Mouse (Mus musculus) adrenal gland, adult 18-20 months (tissue): ENCODE measurements around the gene Arhgef9. TPM values are rescaled to one million over a fixed set of nuclear protein-coding genes. Genes with fewer than 3 reads are reported as not detected.

Source experiments
- DNase-seq, 2 experiments: peaks; one replicate each; pipeline ENCODE4 v3.0.0; 2021 to 2022; ENCODE audit warnings: low spot score in 2 of 2
- long read RNA-seq, 2 experiments: library from polyadenylated mRNA; stranded (forward); transcript quantifications; one replicate each; pipeline ENCODE4 v2.0.0; 2021
- total RNA-seq, 2 experiments: library from RNA; stranded (reverse); gene quantifications; 1 replicate in 1 of 2; 2 replicates in 1 of 2; pipeline ENCODE4 v1.2.3; 2021

Arhgef9 gene
- 10 to 100 TPM; 10.3 to 14.5 TPM for total RNA-seq
- long read RNA-seq, experiment 1, full-length matches to known transcripts = 1 of 12 reads
- long read RNA-seq, experiment 1, partial matches to known transcripts = 0 of 12 reads
- long read RNA-seq, experiment 1, other reads (novel, unspliced or antisense) = 11 of 12 reads
- long read RNA-seq, experiment 2, full-length matches to known transcripts = 2 of 8 reads
- long read RNA-seq, experiment 2, partial matches to known transcripts = 0 of 8 reads
- long read RNA-seq, experiment 2, other reads (novel, unspliced or antisense) = 6 of 8 reads

DNA sequence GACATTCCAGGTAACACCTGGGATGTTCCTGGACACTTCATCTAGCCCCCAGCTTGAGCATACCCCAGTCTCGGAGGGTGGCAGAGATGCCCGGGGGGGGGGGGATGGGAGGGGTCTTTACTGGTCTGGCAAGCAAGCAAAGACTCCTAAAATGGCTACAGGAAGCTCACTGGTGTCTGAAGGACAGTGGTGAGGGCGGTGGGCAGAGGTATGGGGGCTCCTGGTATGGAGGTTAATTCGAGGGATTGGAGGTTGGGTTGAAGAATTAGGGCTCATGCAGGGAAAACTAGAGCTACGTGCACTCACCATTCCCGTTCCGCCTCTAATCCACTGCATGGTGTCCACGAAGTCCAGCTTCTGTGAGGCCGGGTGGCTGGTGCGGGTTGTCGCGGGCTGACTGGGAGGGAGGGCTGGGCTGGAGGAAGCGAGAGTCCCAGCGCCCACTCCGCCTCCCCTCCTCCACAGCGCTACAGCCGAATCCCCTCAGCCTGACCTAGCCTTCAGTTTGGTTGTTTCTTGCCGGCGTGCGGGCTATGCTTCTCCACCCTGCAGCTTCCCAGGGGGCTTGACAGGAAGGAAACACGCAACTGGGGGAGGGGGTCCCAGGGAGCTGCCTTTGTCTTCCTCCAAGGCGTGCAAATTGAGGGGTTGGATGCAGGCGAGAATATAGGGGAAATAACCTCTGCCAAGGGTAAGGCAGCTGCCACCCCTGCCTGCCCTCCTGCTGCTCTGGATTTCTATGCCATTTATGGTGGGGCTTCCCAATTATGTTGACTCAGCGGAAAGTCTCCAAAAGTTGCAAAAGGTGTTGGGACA is at the start of gene Arhgef9:
Gene Arhgef9, minus strand, starts transcription at position 753 of the 816 bp plus-strand sequence.
- DNase-seq = peak in 1 of 2 experiments; percentile 12

DNA sequence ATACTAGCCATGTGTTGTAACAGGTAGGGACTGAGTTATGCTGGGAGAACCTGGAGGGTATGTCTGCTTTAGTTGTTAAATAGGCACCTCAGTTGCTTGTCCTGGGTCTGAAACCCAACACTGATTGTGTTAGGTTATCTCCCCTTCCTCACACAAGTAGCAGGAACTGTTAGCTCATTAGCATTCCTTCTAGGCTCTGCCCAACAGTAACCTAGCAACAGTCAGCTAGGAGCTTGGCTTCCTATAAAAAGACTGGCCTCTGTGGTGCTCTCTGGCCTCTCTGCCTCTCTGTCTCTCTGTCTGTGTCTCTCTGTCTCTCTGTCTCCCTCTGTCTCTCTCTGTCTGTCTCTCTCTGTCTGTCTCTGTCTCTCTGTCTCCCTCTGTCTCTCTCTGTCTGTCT is 42.2 kb upstream of the Arhgef9 start:
- DNase-seq = no peak

DNA sequence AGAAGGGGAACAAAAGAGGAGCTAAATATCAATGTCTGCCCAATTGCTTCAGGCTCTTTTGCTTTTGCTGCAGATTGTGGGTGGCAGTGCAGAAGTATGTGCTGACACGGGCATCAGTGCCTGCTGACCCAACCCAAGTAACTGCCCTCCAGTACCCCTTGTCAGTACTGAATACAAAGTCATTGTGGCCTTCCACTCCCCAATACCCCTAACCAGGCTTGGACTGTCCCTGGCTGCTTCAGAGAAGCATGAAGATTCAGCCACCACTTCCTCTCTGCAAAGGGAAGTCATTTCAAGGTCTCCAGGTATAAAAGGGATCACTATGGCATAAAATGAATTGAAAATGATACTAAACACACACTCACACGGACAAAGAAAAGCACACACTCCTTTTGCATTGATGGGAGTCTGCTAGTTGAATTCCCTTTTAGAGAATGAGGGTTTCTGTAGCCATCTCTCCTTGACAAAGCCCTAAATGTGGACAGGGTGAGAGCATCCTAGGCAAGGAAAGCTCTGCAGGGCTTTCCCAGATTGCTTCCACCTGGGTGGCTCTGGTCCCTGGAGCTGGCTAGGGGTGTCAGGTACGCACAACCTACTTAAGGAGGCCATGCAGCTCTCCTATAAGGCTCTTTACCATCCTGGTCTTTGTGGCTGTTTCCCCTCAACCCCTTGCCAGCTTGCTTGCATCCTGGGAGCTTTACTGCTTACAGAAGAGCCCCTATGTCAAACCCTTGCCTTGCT is 1.1 kb downstream of the Arhgef9 start:
- DNase-seq = no peak

DNA sequence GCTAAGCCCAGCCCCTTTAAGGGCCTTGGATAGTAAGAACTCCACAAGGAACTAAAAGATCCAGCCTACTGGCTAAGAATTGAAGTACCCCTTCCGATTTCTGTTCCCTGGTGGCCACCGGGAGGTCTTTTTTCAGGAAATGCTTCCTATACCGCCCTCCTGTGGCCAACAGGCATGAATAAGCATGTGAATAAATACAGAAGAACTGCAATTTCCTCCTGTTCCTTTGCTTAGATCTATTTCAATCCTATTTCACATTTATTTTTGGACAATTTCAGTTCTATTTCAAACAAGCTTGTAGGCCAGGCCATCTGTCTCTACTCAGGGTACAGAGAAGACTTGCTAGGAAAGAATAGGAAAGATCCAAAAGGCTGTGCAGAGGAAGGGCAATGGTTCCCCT is 20.7 kb downstream of the Arhgef9 start:
- DNase-seq = peak; percentile 19 to 23

DNA sequence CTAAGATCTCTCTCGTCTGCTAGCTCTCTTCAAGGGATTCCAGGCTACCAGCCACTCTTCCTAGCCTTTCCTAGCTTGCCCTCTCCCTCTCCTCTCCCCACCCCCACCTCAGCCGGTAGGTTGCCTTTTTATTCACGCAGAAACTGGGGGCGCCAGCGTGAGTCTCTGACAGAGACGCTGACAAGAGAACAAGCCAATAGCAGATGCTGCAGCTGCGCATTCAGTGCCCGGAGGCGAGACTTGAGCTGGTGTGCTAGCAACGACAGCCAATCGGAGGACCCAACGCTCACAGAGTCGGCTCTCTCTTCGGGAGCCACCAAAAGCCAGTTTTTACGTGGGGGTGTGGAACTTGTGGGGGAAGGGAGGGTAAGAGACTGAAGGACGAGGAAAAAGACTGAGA is 30.3 kb downstream of the Arhgef9 start:
- peak; percentile 56 to 64 for DNase-seq

DNA sequence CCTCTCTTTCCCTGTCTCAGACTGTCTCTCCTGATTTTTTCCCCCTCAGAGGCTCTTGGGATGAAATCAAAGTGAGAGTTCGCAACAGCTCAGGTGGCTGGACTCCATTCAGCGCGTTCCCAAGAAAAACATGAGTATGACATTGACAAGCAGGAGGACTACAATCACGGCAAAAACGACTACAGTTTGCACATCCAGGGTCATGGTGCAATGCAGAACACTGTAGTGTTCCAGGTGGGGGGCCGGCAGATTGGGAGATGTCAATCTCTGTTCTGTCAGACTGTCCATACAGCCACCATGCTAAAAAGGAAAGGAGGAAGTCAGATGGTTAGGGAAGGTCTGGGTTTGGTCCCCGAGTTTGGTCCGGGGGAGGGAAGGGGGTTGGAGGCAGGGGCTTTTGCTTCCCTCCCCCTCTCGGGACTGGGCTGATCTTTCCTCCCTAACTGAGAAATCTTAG is 31.0 kb downstream of the Arhgef9 start:
- peak; percentile 13 to 18 for DNase-seq

DNA sequence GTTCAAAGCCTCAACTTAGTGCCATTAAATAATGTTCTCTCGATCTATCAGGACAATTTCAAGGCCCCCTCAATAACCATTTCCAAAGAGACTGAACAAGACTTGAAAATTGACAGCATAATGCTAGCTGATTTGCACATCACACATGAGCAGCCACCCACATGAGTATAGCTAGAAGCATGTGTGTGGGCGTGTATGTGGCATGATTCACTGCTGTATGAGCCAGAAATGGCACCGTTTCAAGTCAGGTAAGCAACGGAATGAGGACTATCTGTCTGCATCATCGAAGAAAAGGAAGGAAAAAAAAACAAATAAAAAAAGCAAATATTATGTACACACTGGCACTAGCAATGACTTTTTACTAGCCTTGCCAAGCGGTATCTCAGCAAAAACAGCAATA is 32.5 kb downstream of the Arhgef9 start:
- no peak for DNase-seq

DNA sequence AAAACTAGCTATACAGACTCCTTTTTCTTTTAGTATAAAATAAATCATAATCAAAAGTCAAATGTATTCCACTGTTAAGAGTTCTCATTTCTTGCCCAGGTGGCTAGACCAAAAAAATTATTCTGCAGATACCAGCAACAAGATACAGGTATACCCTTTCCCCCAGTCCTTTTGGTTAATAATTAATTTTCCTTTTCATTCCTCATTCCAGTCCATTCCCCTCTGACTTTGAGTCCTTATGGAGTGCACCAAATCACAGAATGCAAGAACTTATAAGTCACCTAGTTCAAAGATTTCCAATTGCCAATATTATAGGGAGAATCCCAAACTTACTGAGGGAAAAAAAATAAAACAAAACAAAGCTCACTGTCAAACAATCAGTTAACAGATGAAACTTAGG is 33.2 kb downstream of the Arhgef9 start:
- no peak for DNase-seq

DNA sequence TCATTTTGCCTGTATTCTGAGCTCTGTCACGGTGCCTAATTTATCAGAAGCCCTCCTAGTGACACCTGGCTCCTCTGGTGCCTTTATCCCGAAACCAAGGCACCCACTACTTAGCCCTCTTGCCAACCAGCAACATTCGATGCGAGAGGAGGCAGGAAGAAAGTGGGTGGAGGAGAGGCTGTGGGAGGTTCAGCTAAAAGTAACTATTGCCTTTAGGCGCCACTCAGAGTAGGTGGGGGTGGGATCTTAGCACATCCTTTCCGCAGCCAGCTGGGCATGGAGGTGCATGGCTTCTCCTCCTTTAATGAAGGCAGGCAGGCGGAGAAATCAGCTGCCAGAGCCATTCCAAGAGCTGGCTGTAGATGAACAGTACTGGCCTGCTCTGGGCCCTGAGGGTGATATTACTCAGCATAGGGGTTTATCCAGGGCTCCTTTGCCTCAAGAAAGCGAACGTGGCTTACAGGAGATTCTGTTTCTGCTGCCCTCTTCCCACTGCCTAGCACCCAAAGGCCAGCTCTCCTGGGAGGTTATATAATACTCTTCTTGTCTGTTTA is 39.7 kb downstream of the Arhgef9 start:
- no peak for DNase-seq

DNA sequence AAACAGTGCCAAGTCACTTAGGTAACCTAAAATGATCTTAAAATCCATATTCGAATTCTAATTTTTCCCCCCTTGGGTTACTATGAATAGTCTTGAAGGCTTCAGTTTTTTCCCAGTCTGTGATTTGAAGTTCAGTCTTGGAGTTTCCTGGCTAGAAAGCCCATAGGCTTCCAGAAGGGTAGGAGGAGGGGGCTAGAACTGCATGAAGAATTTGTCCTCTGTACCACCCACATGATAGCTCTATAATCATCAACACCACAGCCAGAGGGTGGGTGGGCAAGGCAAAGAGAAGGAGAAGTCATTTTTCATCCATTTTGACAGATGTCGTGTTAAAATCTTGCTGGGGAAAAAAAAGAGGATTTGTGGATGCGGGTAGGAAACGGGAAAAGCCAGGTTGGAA is 58.0 kb downstream of the Arhgef9 start:
- DNase-seq = no peak

DNA sequence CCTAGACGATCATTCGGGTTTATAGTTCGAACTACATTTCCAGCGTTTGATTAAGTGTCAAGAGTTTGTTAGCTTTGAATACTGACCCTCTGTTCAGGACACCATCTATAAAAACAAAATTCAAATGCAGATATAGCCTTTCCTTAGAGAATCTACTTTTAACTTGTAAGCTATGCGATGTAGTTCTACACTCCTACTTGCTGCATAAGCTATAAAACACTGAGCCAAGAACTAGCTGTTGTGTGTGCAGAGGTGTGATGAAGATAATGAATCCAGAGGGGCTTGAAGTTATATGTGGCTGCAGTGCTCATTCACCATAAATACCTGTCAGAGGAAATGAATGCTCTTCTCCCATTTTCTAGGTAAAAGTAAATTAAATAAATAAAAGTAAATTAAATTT is 63.2 kb downstream of the Arhgef9 start:
- DNase-seq = no peak

DNA sequence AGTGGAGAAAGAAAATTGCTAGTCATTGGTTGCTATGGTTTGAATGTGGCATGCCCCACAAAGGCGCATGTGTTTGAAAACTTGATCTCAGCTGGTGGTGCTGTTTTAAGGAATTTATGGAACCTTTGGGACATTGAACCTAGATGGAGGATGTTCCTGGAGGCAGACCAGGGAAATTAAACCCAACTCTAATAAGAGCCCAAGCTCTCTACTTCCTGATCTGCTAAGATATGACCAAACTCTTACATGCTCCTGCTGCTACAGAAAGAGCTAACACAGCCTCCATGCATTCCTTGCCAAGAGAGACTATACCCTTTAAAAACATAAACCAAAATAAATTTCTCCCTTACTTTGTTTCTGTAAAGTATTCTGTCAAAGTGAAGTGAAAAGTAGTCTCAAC is 63.7 kb downstream of the Arhgef9 start:
- no peak for DNase-seq

DNA sequence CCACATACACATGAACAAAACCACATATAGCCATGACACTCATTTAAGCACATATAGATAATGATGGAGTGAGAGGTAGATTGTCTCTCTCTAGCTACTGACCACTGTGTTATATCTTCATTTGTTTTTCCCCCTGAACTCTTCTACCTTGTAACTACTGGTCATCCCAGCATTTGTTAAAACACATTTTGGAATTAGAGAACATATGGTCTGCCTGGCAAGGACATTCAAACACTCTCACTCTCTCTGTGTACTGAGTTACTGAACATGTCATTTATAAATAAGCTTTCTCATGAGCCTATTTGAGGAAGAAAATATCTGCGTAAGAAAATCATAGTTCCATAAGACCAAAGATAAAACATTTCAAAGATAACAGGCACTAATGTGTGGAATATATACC is 64.9 kb downstream of the Arhgef9 start:
- no peak for DNase-seq

DNA sequence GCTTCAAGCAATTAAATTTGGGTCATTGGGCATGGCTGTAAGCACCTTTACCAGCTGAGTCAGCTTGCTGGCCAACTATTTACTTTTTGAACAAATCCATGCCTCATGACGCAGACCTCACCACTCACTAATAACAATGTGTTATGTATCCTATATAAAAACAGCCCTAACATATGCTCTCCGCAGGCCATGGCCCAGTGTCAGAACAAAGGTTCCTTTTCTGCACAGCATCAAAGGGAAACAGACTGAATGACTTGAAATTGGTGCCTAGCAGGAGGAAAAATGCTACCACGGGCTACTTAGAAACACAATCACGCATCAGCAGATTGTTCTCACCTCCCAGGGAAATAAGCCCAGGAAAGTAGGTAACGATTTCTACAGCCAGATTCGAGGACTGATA is 73.2 kb downstream of the Arhgef9 start:
- DNase-seq = no peak

DNA sequence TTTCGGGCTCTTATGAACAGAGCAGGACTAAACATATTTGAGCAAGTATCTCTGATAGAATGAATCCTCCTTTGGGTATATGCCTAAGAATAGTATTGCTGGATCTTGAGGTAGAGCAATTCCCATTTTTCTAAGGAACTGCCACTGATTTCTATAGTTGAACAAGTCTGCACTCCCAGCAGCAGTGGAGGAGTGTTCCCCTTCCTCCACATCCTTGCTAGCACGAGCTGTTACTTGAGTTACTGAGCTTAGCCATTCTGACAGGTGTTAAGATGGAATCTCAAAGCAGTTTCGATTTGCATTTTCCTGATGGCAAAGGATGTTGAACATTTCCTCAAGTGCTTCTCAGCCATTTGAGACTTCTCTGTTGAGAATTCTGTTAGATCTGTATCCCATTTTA is 92.3 kb downstream of the Arhgef9 start:
- no peak for DNase-seq

DNA sequence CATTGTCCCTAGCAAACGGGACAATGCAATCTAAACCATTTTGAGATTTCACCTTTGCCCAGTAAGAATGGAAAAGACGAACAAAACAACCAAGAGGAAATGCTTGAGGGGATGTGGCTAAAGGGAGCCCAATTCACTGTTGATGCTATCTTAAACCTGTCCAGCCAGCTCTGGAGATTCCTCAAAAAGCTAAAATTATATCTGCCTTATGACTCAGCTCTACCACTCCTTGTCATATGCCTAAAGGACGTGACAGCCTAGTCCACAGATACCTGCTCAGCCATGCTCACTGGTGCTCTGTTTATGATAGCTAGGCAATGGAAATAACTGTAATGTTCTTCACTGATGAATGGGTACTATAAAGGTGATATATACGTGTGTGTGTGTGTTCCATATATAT is 109.0 kb downstream of the Arhgef9 start:
- DNase-seq = no peak

DNA sequence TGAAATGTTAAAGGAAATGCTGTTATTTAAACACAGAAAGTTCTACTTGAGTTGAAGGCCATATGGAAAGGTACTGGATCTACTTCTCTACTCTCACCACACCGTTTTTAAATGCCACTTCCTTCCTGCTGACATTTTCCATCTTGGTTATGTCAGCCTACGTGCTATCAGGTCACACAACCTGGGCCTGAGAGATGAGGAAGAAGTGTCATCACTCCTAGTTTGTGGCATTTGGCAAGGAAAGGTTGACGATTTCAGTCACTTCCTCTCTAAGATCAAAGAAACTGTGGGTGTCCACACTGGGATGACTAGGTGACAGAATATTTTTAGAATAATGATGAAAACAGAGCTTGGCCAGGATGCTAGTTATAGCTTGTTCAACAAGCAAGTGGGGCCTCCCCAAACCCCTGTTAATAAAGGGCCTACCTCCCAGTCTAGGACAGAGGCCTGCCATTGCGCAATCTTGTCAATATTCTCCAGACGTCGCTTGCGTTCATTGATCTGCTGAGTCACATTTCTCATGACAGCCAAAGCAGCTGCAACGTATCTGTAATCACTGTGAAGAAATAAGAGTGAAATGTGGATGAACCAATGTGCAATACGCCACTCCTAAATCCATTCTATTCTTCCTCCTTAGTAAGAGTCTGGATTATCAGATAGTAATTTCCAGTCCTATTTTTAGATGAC is 119.5 kb downstream of the Arhgef9 start:
- no peak for DNase-seq

DNA sequence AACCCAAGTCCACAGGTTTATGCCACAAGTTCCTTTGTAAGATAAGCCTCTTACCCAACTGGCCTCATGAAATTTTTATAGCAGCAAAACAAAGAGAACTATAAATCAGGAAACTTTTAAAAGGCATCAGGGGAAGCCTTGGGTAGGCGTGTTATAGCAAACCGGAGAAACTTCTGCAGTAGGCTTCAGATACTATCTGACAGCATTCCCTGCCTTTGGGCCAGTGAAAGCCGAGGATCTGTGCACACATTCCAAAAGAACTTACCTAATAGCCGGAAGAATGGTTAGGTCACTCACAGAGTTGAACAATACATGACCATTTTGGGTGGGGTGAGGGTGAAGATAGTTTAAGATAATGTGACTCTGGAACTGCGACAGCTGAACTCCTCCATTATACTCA is 168.7 kb downstream of the Arhgef9 start:
- no peak for DNase-seq

DNA sequence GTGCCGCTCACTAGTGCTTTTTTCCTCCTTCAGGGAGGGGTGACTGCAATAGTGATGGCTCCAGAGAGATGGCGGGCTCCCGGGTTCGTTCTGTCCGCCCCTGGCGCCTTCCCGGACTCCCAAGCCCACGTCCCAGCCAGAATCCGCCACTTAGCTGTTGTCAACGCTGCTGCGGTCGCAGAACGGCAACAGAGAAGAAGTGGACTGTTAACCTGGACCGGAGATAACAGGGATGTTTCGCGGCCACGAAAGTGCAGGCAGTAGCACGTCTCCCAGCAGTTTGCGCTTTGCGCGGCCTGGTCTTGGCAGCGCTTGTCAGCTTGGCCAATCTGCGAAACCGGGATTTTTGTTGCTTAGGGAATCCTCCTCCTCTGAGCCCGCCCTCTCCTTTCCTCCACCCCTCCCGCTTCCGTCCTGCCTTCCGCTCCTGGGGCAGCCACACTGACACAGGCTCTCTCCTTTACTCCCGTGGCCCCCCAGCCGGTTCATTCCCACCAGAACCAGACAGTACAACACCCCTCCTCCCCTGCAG is 170.2 kb downstream of the Arhgef9 start, which contains the start of gene Spin4:
Gene Spin4, minus strand, starts transcription at position 322 of the 532 bp plus-strand sequence.
- peak; percentile 64 to 66 for DNase-seq

DNA sequence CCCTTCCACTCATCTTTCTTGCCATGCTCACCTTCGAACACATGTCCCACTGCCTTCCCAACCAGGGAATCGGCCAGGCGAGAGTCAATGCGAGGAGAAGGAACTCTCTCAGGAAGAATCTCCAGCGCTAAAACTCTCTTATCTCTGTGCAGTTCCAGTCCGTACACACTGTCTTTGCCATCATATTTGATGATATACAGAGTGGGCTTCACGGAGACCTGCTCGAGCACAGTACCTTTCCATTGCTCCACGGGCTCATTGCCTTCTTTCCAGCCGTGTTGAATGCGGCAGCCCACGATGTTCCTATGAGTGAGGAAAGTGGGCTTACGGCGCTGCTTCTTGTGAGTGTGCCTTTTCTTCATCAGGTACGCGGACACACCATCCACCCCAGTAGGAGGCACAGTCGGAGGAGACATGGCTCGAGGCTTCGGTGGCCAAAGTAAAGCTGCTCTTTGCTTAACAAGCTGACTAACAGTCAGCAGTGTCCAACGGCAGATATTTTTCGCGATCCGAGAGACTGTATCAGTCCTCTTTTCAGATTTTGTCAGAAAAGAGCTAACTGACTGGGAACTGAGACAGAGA is 170.8 kb downstream of the Arhgef9 start:
- no peak for DNase-seq
